Mouse (Mus musculus): ENCODE measurements around the gene Tas2r143. TPM values are rescaled to one million over a fixed set of nuclear protein-coding genes. Genes with fewer than 3 reads are reported as not detected.

Tas2r143 gene
- not detected for polyA plus RNA-seq (2017; shearing (Covaris generic))

GRCm38 (mm10) chr6:42399938-42400337, at the start of gene Tas2r143:
TSS of gene Tas2r143 (plus strand) at chr6:42400238.

DNA sequence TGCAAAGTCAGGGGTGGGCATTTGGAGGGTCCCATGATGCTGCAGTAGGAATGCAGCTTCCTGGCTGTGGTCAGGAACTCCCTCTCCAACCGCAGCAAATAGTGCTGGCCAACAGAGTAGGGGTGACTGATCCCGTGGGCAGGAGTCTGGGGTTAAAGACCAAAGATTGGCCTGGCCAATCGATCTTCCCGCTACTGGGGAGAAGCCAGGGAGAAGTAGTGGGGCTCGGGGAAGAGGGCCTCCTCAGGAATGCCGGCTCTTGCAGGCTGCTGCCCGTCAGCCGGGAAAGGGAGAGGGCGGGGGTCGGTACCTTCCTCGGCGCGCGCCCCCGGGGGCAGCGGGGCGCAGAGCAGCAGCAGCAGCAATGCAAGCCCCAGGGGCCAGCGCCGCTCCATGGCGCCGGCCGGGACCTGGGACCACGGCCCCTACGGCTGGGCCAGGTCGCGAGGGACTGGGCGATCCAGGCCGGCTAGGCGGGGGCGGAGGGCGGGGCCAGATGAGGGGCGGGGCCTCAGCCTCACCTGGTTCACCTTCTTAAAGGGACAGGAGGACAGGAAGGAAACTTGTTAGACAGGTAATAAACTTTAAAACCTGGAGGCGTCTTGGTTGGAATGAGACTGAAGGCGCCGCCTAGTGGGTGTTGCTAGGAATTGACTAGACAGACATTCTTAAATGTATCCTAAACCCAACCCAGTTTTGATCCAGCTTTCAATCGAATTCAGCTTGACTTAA, 27.1 kb upstream of the Tas2r143 start, which contains the start of gene Epha1:
Gene Epha1, minus strand, starts transcription at position 453 of the 732 bp plus-strand sequence.

DNA sequence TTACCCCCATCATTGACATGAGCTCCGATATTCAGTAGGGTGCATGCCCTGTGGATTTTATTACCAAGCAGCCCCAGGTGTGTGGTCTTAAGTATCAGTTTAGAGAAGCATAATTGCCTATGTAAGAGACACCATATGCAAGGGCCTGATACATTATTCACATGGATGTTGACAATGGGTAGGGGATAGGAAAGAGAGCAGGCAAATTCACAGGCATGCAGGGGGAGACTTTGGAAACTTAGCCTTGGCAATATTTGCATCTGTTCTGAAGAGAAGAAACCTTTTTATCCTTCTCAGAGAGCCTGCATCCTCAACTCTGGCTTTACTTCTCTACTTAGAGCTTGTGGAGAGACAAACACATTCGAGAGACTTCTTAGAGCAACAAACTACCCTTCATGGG, 5.1 kb downstream of the Tas2r143 start, which contains the start of gene Tas2r135:
Gene Tas2r135, plus strand, starts transcription at position 301 of the 400 bp plus-strand sequence.

GRCm38 (mm10) chr6:42434446-42434845, 34.4 kb downstream of the Tas2r143 start, which contains the start of gene Tas2r126:
TSS of gene Tas2r126 (plus strand) at chr6:42434535.

Other genes starting within 250 kb of the Tas2r143 start
- gene Tas2r144, start 184.9 kb upstream of the Tas2r143 start, polyA plus RNA-seq (2017; shearing (Covaris generic)): not detected
- 15.6 TPM for gene Gstk1, start 154.3 kb upstream of the Tas2r143 start, polyA plus RNA-seq (2017; shearing (Covaris generic))
- gene Tmem139, start 138.3 kb upstream of the Tas2r143 start, polyA plus RNA-seq (2017; shearing (Covaris generic)): not detected
- 79.9 TPM for gene Casp2, start 135.3 kb upstream of the Tas2r143 start, polyA plus RNA-seq (2017; shearing (Covaris generic))
- gene Clcn1, start 113.6 kb upstream of the Tas2r143 start, polyA plus RNA-seq (2017; shearing (Covaris generic)): not detected
- gene Fam131b, start 75.6 kb upstream of the Tas2r143 start, polyA plus RNA-seq (2017; shearing (Covaris generic)): not detected
- 53.3 TPM for gene Zyx, start 50.6 kb upstream of the Tas2r143 start, polyA plus RNA-seq (2017; shearing (Covaris generic))
- 0.21 TPM for gene Epha1, start 27.0 kb upstream of the Tas2r143 start, polyA plus RNA-seq (2017; shearing (Covaris generic))
- not detected for gene Tas2r135, start 5.2 kb downstream of the Tas2r143 start, polyA plus RNA-seq (2017; shearing (Covaris generic))
- gene Tas2r126, start 34.3 kb downstream of the Tas2r143 start, polyA plus RNA-seq (2017; shearing (Covaris generic)): not detected
- not detected for gene Olfr458, start 65.0 kb downstream of the Tas2r143 start, polyA plus RNA-seq (2017; shearing (Covaris generic))
- not detected for gene Olfr457, start 76.1 kb downstream of the Tas2r143 start, polyA plus RNA-seq (2017; shearing (Covaris generic))
- not detected for gene Olfr456, start 87.0 kb downstream of the Tas2r143 start, polyA plus RNA-seq (2017; shearing (Covaris generic))
- not detected for gene Olfr455, start 147.3 kb downstream of the Tas2r143 start, polyA plus RNA-seq (2017; shearing (Covaris generic))
- not detected for gene Tcaf3, start 197.5 kb downstream of the Tas2r143 start, polyA plus RNA-seq (2017; shearing (Covaris generic))
- gene Tcaf2, start 245.0 kb downstream of the Tas2r143 start, polyA plus RNA-seq (2017; shearing (Covaris generic)): 0.06 TPM

All from CD4-positive, CD25-positive, alpha-beta regulatory T cell, adult 9 weeks (primary cell).